In the genomic region with DNA sequence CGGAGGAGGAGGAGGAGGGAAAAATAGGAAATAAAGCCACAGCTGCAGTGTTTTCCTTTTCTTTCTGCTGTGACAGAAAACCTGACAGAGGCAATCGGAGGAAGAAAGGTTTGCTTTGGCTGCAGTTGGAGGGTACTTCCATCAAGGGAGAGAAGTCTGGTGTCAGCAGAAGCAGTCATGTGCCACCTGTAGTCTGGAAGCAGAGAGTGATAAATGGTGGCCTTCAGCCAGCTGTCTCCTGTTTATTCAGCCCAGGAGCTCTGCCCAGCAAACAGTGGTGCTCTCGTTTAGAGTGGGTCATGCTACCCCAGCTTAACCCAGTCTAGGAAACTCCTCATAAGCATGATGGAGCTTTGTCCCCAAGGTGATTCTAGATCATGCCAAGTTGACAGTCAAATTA, we compare ENCODE assay signal across 24 mouse cellular contexts.
DNase-seq lines count a peak whose midpoint lies in the region; ATAC-seq and TF ChIP-seq lines count a peak whose summit lies in the region.
"Had no signal": no experiment of that assay in that cellular context is flagged by ENCODE, and none has a peak within 500 bp of the region (broad histone marks: within the 10 kb centered on the region; RNA-seq: fewer than 3 reads in every experiment).

No protein-coding gene starts in this region.

- no peak for TF ChIP-seq CTCF in hindbrain, postnatal 0 days (IDR thresholded peaks at IDR 0.05; ENCODE audit: low read depth)

- peak; percentile 39 to 48 for DNase-seq in cerebellum, postnatal 10 days
- DNase-seq in cerebellum, adult 9-11 months: no peak
- peak; percentile 25 for DNase-seq in hindbrain, postnatal 0 days (ENCODE audit: low spot score)
- peak; percentile 57 for DNase-seq in brain, adult 2 months (ENCODE audit: low read depth, low spot score)
- DNase-seq in heart, postnatal 10 days: peak; percentile 25 to 53
- DNase-seq in retina, embryonic 14.5 days (ENCODE audit: low spot score): no peak
- DNase-seq: cerebellum, postnatal 36 days; embryo, embryonic 11 days; kidney, adult 9 months; liver, postnatal 0 days; thymus, adult 18-20 months; thymus, postnatal 36 days had no signal

- no peaks in the 10 kb centered on the region for H3K4me1 ChIP-seq in hindbrain, postnatal 0 days (ENCODE audit: insufficient read depth, low read length)
- H3K4me1 ChIP-seq in hindbrain, embryonic 12.5 days: no peaks in the 10 kb centered on the region
- H3K4me1 ChIP-seq: embryonic facial prominence, embryonic 13.5 days; limb, embryonic 10.5 days; stomach, embryonic 15.5 days had no signal

- intact Hi-C loops in heart, postnatal 10 days (cut with DNase I): loop anchor here (5.0 kb wide), 1 partner anchor 88 kb away; no protein-coding TSS in a partner anchor

- no peak overlapping the region for H3K4me3 ChIP-seq in hindbrain, postnatal 0 days (ENCODE audit: low read length)
- no peak overlapping the region for H3K4me3 ChIP-seq in hindbrain, embryonic 12.5 days
- H3K4me3 ChIP-seq: embryonic facial prominence, embryonic 13.5 days; erythroblast, embryonic 14.5 days; forebrain, embryonic 12.5 days; limb, embryonic 10.5 days; stomach, embryonic 15.5 days had no signal

- no peak overlapping the region for H3K9ac ChIP-seq in hindbrain, postnatal 0 days (replicated peaks; ENCODE audit: low read length)
- no peak overlapping the region for H3K9ac ChIP-seq in hindbrain, embryonic 12.5 days
- H3K9ac ChIP-seq: embryonic facial prominence, embryonic 13.5 days; forebrain, embryonic 12.5 days; liver, postnatal 0 days; stomach, embryonic 15.5 days had no signal

- no peak overlapping the region for H3K4me2 ChIP-seq in hindbrain, postnatal 0 days (ENCODE audit: low read depth, low read length)
- H3K4me2 ChIP-seq in hindbrain, embryonic 12.5 days (replicated peaks): no peak overlapping the region
- H3K4me2 ChIP-seq: embryonic facial prominence, embryonic 13.5 days; forebrain, embryonic 12.5 days; liver, embryonic 11.5 days; stomach, embryonic 15.5 days had no signal

- no peaks in the 10 kb centered on the region for H3K27me3 ChIP-seq in hindbrain, postnatal 0 days (ENCODE audit: insufficient read depth, low read length)
- no peaks in the 10 kb centered on the region for H3K27me3 ChIP-seq in hindbrain, embryonic 12.5 days
- H3K27me3 ChIP-seq: embryonic facial prominence, embryonic 13.5 days; forebrain, embryonic 12.5 days; stomach, embryonic 15.5 days had no signal

- H3K36me3 ChIP-seq in hindbrain, postnatal 0 days (ENCODE audit: insufficient read depth, low read length): no peaks in the 10 kb centered on the region
- no peaks in the 10 kb centered on the region for H3K36me3 ChIP-seq in hindbrain, embryonic 12.5 days
- H3K36me3 ChIP-seq: embryonic facial prominence, embryonic 13.5 days; forebrain, embryonic 12.5 days; limb, embryonic 10.5 days; stomach, embryonic 15.5 days had no signal

- no peak for ATAC-seq in hindbrain, postnatal 0 days
- no peak for ATAC-seq in hindbrain, embryonic 12.5 days (ENCODE audit: low FRiP score)
- ATAC-seq: CD4-positive, CD25-positive, alpha-beta regulatory T cell, adult 4 months; hindbrain, embryonic 16.5 days; intestine, embryonic 16.5 days; liver, postnatal 0 days; lung, postnatal 0 days had no signal

- no peaks in the 10 kb centered on the region for H3K9me3 ChIP-seq in hindbrain, postnatal 0 days (ENCODE audit: low read length)
- H3K9me3 ChIP-seq in hindbrain, embryonic 12.5 days (replicated peaks): no peaks in the 10 kb centered on the region; the same call in 1 of the 2 replicates
- H3K9me3 ChIP-seq: forebrain, embryonic 12.5 days; limb, embryonic 10.5 days; stomach, embryonic 15.5 days had no signal

- H3K27ac ChIP-seq in hindbrain, postnatal 0 days: no peak overlapping the region
- H3K27ac ChIP-seq in hindbrain, embryonic 12.5 days: no peak overlapping the region
- H3K27ac ChIP-seq: embryonic facial prominence, embryonic 13.5 days; forebrain, embryonic 12.5 days; limb, embryonic 10.5 days; macrophage; stomach, embryonic 15.5 days had no signal

- 67% methylated on average over 3 of the region's 3 CpGs for WGBS in hindbrain, postnatal 0 days
- WGBS in hindbrain, embryonic 12.5 days: 86% methylated on average over 3 of the region's 3 CpGs

Comparison
In these comparisons a context has a peak if more than half of its experiments do, and no peak if none do; other contexts are left out.
1. DNase-seq: peak in cerebellum, postnatal 10 days (2 of 2), hindbrain, postnatal 0 days (single experiment), brain, adult 2 months (single experiment) and heart, postnatal 10 days (2 of 2); none in cerebellum, adult 9-11 months (single experiment) and retina, embryonic 14.5 days (single experiment).